Mouse (Mus musculus): ENCODE measurements around the gene Vill. TPM values are rescaled to one million over a fixed set of nuclear protein-coding genes. Genes with fewer than 3 reads are reported as not detected.

Gene Vill
- total and polyA plus RNA-seq, 2 experiments from 2014 or later, result 3.3 to 5.9 TPM

- Histone ChIP-seq H3K4me1 (ENCODE audit: insufficient read depth, low read length) (no peaks in the 10 kb centered on the region), H3K9me3 (ENCODE audit: low read length) (no peaks in the 10 kb centered on the region), H3K9ac (replicated peaks; ENCODE audit: low read length) (no peak overlapping the region), H3K27ac (no peak overlapping the region), H3K4me3 (ENCODE audit: low read length) (no peak overlapping the region), H3K36me3 (ENCODE audit: insufficient read depth, low read length) (no peaks in the 10 kb centered on the region), H3K4me2 (ENCODE audit: low read depth, low read length) (no peak overlapping the region), H3K27me3 (ENCODE audit: insufficient read depth, low read length) (peaks cover 5% of the 10 kb centered on the region; the same call in 1 of the 2 replicates)
- ATAC-seq (no peak), DNase-seq (ENCODE audit: low spot score) (no peak)
- no peak for TF ChIP-seq CTCF (IDR thresholded peaks at IDR 0.05; ENCODE audit: low read depth)
- WGBS, result 83% methylated on average over 11 of the region's 11 CpGs
Observed at GRCm38 (mm10) chr9:119048182-119048903, 4.2 kb upstream of the Vill start.

GRCm38 (mm10) chr9:119051158-119051557, 1.4 kb upstream of the Vill start:
- no peaks in the 10 kb centered on the region for H3K36me3 ChIP-seq (ENCODE audit: insufficient read depth, low read length)
- H3K27me3 ChIP-seq (ENCODE audit: insufficient read depth, low read length), result peaks cover 5% of the 10 kb centered on the region; the same call in 1 of the 2 replicates
- 81% methylated on average over 2 of the region's 2 CpGs for WGBS
- peak; percentile 27; the same call in 1 of the 2 replicates for TF ChIP-seq CTCF (IDR thresholded peaks at IDR 0.05; ENCODE audit: low read depth)
- no peak overlapping the region for H3K4me3 ChIP-seq (ENCODE audit: low read length)
- no peak overlapping the region for H3K9ac ChIP-seq (replicated peaks; ENCODE audit: low read length)
- DNase-seq (ENCODE audit: low spot score) (no peak), ATAC-seq (no peak)
- no peak overlapping the region for H3K27ac ChIP-seq
- no peak overlapping the region for H3K4me2 ChIP-seq (ENCODE audit: low read depth, low read length)
- H3K4me1 ChIP-seq (ENCODE audit: insufficient read depth, low read length), result no peaks in the 10 kb centered on the region
- no peaks in the 10 kb centered on the region for H3K9me3 ChIP-seq (ENCODE audit: low read length)

GRCm38 (mm10) chr9:119053964-119054576, 1.5 kb downstream of the Vill start:
- H3K9me3 ChIP-seq (ENCODE audit: low read length), result no peaks in the 10 kb centered on the region
- TF ChIP-seq CTCF (IDR thresholded peaks at IDR 0.05; ENCODE audit: low read depth), result no peak
- no peaks in the 10 kb centered on the region for H3K4me1 ChIP-seq (ENCODE audit: insufficient read depth, low read length)
- no peak overlapping the region for H3K4me2 ChIP-seq (ENCODE audit: low read depth, low read length)
- no peaks in the 10 kb centered on the region for H3K36me3 ChIP-seq (ENCODE audit: insufficient read depth, low read length)
- no peak overlapping the region for H3K27ac ChIP-seq
- 84% methylated on average over 9 of the region's 9 CpGs for WGBS
- no peak overlapping the region for H3K9ac ChIP-seq (replicated peaks; ENCODE audit: low read length)
- DNase-seq (ENCODE audit: low spot score) (no peak), ATAC-seq (no peak)
- no peak overlapping the region for H3K4me3 ChIP-seq (ENCODE audit: low read length)
- H3K27me3 ChIP-seq (ENCODE audit: insufficient read depth, low read length), result peaks cover 5% of the 10 kb centered on the region; the same call in 1 of the 2 replicates

GRCm38 (mm10) chr9:119055336-119055735, 2.8 kb downstream of the Vill start:
- TF ChIP-seq CTCF (IDR thresholded peaks at IDR 0.05; ENCODE audit: low read depth), result no peak
- no peak for ATAC-seq
- H3K36me3 ChIP-seq (ENCODE audit: insufficient read depth, low read length), result no peaks in the 10 kb centered on the region

GRCm38 (mm10) chr9:119058245-119058644, 5.7 kb downstream of the Vill start:
- H3K9me3 ChIP-seq (ENCODE audit: low read length), result no peaks in the 10 kb centered on the region
- no peaks in the 10 kb centered on the region for H3K36me3 ChIP-seq (ENCODE audit: insufficient read depth, low read length)
- no peak for DNase-seq (ENCODE audit: low spot score)
- no peaks in the 10 kb centered on the region for H3K27me3 ChIP-seq (ENCODE audit: insufficient read depth, low read length)
- no peak for TF ChIP-seq CTCF (IDR thresholded peaks at IDR 0.05; ENCODE audit: low read depth)
- no peak overlapping the region for H3K4me2 ChIP-seq (ENCODE audit: low read depth, low read length)
- no peaks in the 10 kb centered on the region for H3K4me1 ChIP-seq (ENCODE audit: insufficient read depth, low read length)
- H3K4me3 ChIP-seq (ENCODE audit: low read length), result no peak overlapping the region
- ATAC-seq, result no peak
- no peak overlapping the region for H3K9ac ChIP-seq (replicated peaks; ENCODE audit: low read length)
- H3K27ac ChIP-seq, result no peak overlapping the region
- 87% methylated on average over 7 of the region's 7 CpGs for WGBS

More at GRCm38 (mm10) chr9:119055336-119055735, 2.8 kb downstream of the Vill start:
- H3K9me3 ChIP-seq (ENCODE audit: low read length), result no peaks in the 10 kb centered on the region
- no peak overlapping the region for H3K27ac ChIP-seq
- peaks cover 5% of the 10 kb centered on the region; the same call in 1 of the 2 replicates for H3K27me3 ChIP-seq (ENCODE audit: insufficient read depth, low read length)
- WGBS, result 77% methylated on average over 4 of the region's 4 CpGs
- no peak overlapping the region for H3K9ac ChIP-seq (replicated peaks; ENCODE audit: low read length)
- no peak for DNase-seq (ENCODE audit: low spot score)
- H3K4me1 ChIP-seq (ENCODE audit: insufficient read depth, low read length), result no peaks in the 10 kb centered on the region
- H3K4me3 ChIP-seq (ENCODE audit: low read length), result no peak overlapping the region
- no peak overlapping the region for H3K4me2 ChIP-seq (ENCODE audit: low read depth, low read length)

GRCm38 (mm10) chr9:119060701-119061100, 8.1 kb downstream of the Vill start:
- Histone ChIP-seq H3K4me3 (ENCODE audit: low read length) (no peak overlapping the region), H3K27me3 (ENCODE audit: insufficient read depth, low read length) (no peaks in the 10 kb centered on the region), H3K4me1 (ENCODE audit: insufficient read depth, low read length) (no peaks in the 10 kb centered on the region), H3K4me2 (ENCODE audit: low read depth, low read length) (no peak overlapping the region), H3K36me3 (ENCODE audit: insufficient read depth, low read length) (no peaks in the 10 kb centered on the region), H3K9me3 (ENCODE audit: low read length) (no peaks in the 10 kb centered on the region), H3K9ac (replicated peaks; ENCODE audit: low read length) (no peak overlapping the region), H3K27ac (no peak overlapping the region)
- 89% methylated on average over 10 of the region's 10 CpGs for WGBS
- DNase-seq (ENCODE audit: low spot score) (no peak), ATAC-seq (no peak)
- no peak for TF ChIP-seq CTCF (IDR thresholded peaks at IDR 0.05; ENCODE audit: low read depth)
